In genomic region chr9:34485759-34486431, GRCm38 (mm10) we compare ENCODE assay signal across 8 mouse cellular contexts. TPM values are rescaled to one million over a fixed set of nuclear protein-coding genes. Genes with fewer than 3 reads are reported as not detected.
DNase-seq lines count a peak whose midpoint lies in the region; ATAC-seq lines count a peak whose summit lies in the region.

Gene Kirrel3, plus strand, starts transcription at chr9:34485894.

- under 1% methylated on average over 35 of the region's 35 CpGs for WGBS in intestine, embryonic 16.5 days

- intact Hi-C loops in gastrocnemius, postnatal 36 days (cut with DNase I), result no loop called here
- intact Hi-C loops in left cerebral cortex, postnatal 10 days (cut with DNase I), result loop anchor here (5.0 to 10.0 kb wide), 3 partner anchors 281 to 531 kb away; no protein-coding TSS in a partner anchor

- no peaks in the 10 kb centered on the region for H3K9me3 ChIP-seq in intestine, embryonic 16.5 days (ENCODE audit: control insufficient read depth, low read length)

- ATAC-seq in intestine, embryonic 16.5 days, result peak; percentile 80

- peaks cover 12% of the 10 kb centered on the region; the same call in 1 of the 2 replicates for H3K4me1 ChIP-seq in intestine, embryonic 16.5 days (ENCODE audit: control insufficient read depth, insufficient read depth, low read length)

- peak; percentile 80 for DNase-seq in adrenal gland, postnatal 10 days
- peak; percentile 78 for DNase-seq in embryo, embryonic 10 days (ENCODE audit: low spot score)
- DNase-seq in gastrocnemius, postnatal 36 days, result peak; percentile 18 to 24
- DNase-seq in left cerebral cortex, postnatal 10 days (ENCODE audit: extremely low spot score in 1 of 2, low spot score in 2 of 2), result peak; percentile 69 to 76
- DNase-seq in mesoderm, embryonic 11.5 days (ENCODE audit: low read depth, low spot score), result peak; percentile 73
- DNase-seq in right cerebral cortex, postnatal 36 days (ENCODE audit: low spot score in 2 of 2), result peak; percentile 73 to 78
- no peak for DNase-seq in thymus, postnatal 10 days (ENCODE audit: low spot score in 2 of 2)

- peak within 1 kb of the TSS; percentile 82 for H3K4me2 ChIP-seq in intestine, embryonic 16.5 days (ENCODE audit: low read depth, low read length)

- peaks cover 16% of the 10 kb centered on the region for H3K27me3 ChIP-seq in intestine, embryonic 16.5 days (replicated peaks; ENCODE audit: control insufficient read depth, insufficient read depth, low read length)

- H3K27ac ChIP-seq in intestine, embryonic 16.5 days (ENCODE audit: low read length), result no peak within 1 kb of the TSS

- H3K4me3 ChIP-seq in intestine, embryonic 16.5 days (ENCODE audit: low read length), result peak within 1 kb of the TSS; percentile 54

- no peaks in the 10 kb centered on the region for H3K36me3 ChIP-seq in intestine, embryonic 16.5 days (ENCODE audit: control insufficient read depth, insufficient read depth, low read length)

- peak within 1 kb of the TSS; percentile 60 for H3K9ac ChIP-seq in intestine, embryonic 16.5 days (ENCODE audit: low read depth, low read length)

RNA-seq across cellular contexts. Expression of gene Kirrel3, which starts in this region (rescaled TPM):
- 1 to 10 TPM; 1.0 to 2.2 TPM for total RNA-seq in adrenal gland, postnatal 10 days (2021)
- total RNA-seq in gastrocnemius, postnatal 36 days (2021), result under 1 TPM; 0.51 to 0.54 TPM
- 1.7 and 1.8 TPM in 2 replicates for polyA plus RNA-seq in intestine, embryonic 16.5 days (2015; fragmentation: Nextera tagmentation; extraction: Ambion mirVana)
- 10 to 100 TPM; 77.0 to 80.1 TPM for total RNA-seq in left cerebral cortex, postnatal 10 days (2021)

Comparison
In these comparisons a context has a peak if more than half of its experiments do, and no peak if none do; other contexts are left out.
1. RNA of gene Kirrel3 (total RNA-seq): 77.0 to 80.1 TPM in left cerebral cortex, postnatal 10 days; 1.0 to 2.2 TPM in adrenal gland, postnatal 10 days and 0.51 to 0.54 TPM in gastrocnemius, postnatal 36 days; every median in the first group is over 10 times any median in the second.
2. Peak in DNase-seq in gastrocnemius, postnatal 36 days; RNA of the gene not detected or under 1 TPM.
3. DNase-seq: peak in adrenal gland, postnatal 10 days (single experiment), embryo, embryonic 10 days (single experiment), left cerebral cortex, postnatal 10 days (2 of 2), mesoderm, embryonic 11.5 days (single experiment) and right cerebral cortex, postnatal 36 days (2 of 2); none in thymus, postnatal 10 days (0 of 2).